Mouse (Mus musculus) forebrain, embryonic 16.5 days (tissue): ENCODE results near the gene Pou2af1. TPM values are rescaled to one million over a fixed set of nuclear protein-coding genes. Genes with fewer than 3 reads are reported as not detected.

Source experiments
- ATAC-seq: fragments of 200-750 bp; cut with Nextera tagmentation; 2 replicates; pipeline ENCODE4 v1.8.0; 2017; ENCODE audit warnings: mild to moderate bottlenecking, moderate library complexity
- H3K27ac ChIP-seq: fragments of 300-500 bp; sonication (generic); 2 replicates; pipeline ENCODE4 v1.5.1; 2014; ENCODE audit warnings: low read length, control low read depth
- H3K27me3 ChIP-seq: fragments of 300-500 bp; sonication (generic); replicated peaks from 2 replicates; pipeline ENCODE4 v1.6.1; 2014; ENCODE audit warnings: low read length; ENCODE audit not compliant: control insufficient read depth, insufficient read depth
- H3K36me3 ChIP-seq: fragments of 300-500 bp; sonication (generic); 2 replicates; pipeline ENCODE4 v1.6.1; 2014; ENCODE audit not compliant: control insufficient read depth, insufficient read depth
- H3K4me1 ChIP-seq: fragments of 300-500 bp; sonication (generic); replicated peaks from 2 replicates; pipeline ENCODE4 v1.6.1; 2014; ENCODE audit warnings: low read length; ENCODE audit not compliant: control insufficient read depth, insufficient read depth
- H3K4me2 ChIP-seq: fragments of 300-500 bp; sonication (generic); 2 replicates; pipeline ENCODE4 v1.6.1; 2014; ENCODE audit warnings: mild to moderate bottlenecking, low read length, control low read depth
- H3K4me3 ChIP-seq: fragments of 300-500 bp; sonication (generic); replicated peaks from 2 replicates; pipeline ENCODE4 v1.5.1; 2014; ENCODE audit warnings: mild to moderate bottlenecking, low read length, control low read depth
- H3K9ac ChIP-seq: fragments of 300-500 bp; sonication (generic); replicated peaks from 2 replicates; pipeline ENCODE4 v1.6.1; 2014; ENCODE audit warnings: low read depth, low read length, control low read depth
- H3K9me3 ChIP-seq: fragments of 300-500 bp; sonication (generic); 2 replicates; pipeline ENCODE4 v1.6.1; 2016; ENCODE audit warnings: low read length; ENCODE audit not compliant: control insufficient read depth
- WGBS: fragments of 180-500 bp; shearing (Covaris S2); extraction: QIAGEN DNeasy Blood & Tissue Kit; methylation state at CpG from one replicate; pipeline ENCODE4 v1.1.7; 2014; 5-methylcytosine and 5-hydroxymethylcytosine counted together
- polyA plus RNA-seq: library from polyadenylated mRNA; unstranded; fragments of >200 nt; fragmentation: Nextera tagmentation; extraction: Ambion mirVana; gene quantifications from 2 replicates; pipeline ENCODE4 v1.2.1, GENCODE M21; 2015

The Pou2af1 gene
- polyA plus RNA-seq, 1 experiment from 2014 or later, result not detected

DNA sequence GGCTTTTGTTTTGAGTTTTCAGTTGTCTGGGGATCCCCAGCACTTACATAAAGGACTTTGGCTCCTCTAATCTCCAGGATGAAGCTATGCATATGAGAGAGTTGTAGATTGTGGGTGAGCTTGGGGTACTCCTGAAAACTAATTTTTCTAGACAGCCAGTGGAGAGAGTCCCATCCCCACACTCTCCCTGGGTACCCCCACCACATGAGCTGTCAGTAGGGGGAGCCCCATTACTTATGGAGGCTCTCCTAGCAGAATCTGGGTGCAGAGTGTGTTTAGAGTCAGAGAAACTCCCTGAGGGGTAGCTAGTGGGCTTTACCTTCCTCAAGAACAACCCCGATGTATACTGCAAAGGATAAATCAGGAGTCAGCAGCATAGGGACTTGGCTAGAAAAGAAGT lies 35.2 kb upstream of the Pou2af1 start:
- no peak overlapping the region for H3K4me3 ChIP-seq
- no peak overlapping the region for H3K27ac ChIP-seq
- H3K9ac ChIP-seq, result no peak overlapping the region
- 0 out of 2 replicates have a peak, but pooled peaks cover 3% of the 10 kb centered on the region for H3K4me1 ChIP-seq
- H3K36me3 ChIP-seq, result no peaks in the 10 kb centered on the region
- WGBS, result 87% methylated on average over 1 of the region's 1 CpGs
- no peaks in the 10 kb centered on the region for H3K9me3 ChIP-seq
- H3K27me3 ChIP-seq, result no peaks in the 10 kb centered on the region
- no peak for ATAC-seq
- H3K4me2 ChIP-seq, result no peak overlapping the region

- Histone ChIP-seq H3K9ac (no peak overlapping the region), H3K4me2 (no peak overlapping the region), H3K27me3 (no peaks in the 10 kb centered on the region), H3K27ac (no peak overlapping the region), H3K4me1 (0 out of 2 replicates have a peak, but pooled peaks cover 3% of the 10 kb centered on the region), H3K36me3 (no peaks in the 10 kb centered on the region), H3K4me3 (no peak overlapping the region), H3K9me3 (no peaks in the 10 kb centered on the region)
- 31% methylated on average over 5 of the region's 5 CpGs for WGBS
- ATAC-seq, result peak; percentile 65; the same call in 1 of the 2 replicates
Observed at GRCm38 (mm10) chr9:51180621-51181020, 32.9 kb upstream of the Pou2af1 start.

DNA sequence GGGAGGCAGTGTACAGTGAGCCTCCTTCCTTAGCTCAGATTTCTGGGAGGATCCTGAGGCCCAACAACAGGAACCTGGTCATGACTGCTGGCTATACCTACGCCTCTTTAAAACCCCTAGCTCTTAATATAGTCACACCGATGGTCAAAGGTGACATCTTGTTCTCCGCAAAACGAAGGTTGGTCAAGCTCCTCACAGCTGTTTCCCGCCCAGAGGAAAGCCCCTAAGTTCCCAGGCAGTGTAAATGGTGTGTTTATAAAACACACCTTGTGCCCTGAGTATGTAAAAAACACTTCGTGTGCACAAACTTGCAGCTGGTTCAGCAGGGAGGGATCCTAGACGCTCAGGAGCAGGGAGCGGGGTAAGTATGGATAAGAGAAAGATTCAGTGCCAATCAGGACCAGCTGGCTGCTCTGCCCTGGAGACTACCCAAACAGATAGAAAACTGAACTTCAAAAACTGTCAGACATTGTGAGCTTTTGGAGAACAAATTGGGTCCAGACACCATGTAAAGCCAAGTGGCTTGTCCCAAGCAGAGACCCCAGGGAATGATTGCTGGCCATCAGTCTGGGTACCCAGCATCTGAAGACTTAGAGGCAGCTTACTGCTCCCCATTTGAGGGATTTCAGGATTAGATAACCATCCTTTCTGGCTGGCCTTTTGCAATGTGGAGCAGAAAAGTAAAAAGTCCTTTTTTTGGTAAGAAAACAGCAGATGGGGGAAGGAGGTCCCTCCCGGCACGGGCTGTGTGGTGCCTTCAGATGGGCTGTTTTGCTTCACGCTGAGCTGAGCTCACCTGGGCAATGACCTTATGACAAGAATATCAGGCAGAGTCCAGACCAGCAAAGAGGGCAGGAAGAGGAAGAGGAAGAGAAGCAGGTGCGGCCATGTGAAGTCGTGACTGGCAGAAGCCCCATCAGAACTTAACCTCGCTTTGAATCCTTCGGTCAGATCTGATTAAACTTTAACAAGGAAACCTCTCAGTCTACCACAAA lies 30.5 kb upstream of the Pou2af1 start:
- 87% methylated on average over 15 of the region's 15 CpGs for WGBS
- Histone ChIP-seq H3K27me3 (no peaks in the 10 kb centered on the region), H3K4me3 (no peak overlapping the region), H3K27ac (no peak overlapping the region), H3K4me1 (peaks cover 6% of the 10 kb centered on the region; the same call in 1 of the 2 replicates), H3K4me2 (no peak overlapping the region), H3K36me3 (no peaks in the 10 kb centered on the region), H3K9me3 (no peaks in the 10 kb centered on the region), H3K9ac (no peak overlapping the region)
- no peak for ATAC-seq

DNA sequence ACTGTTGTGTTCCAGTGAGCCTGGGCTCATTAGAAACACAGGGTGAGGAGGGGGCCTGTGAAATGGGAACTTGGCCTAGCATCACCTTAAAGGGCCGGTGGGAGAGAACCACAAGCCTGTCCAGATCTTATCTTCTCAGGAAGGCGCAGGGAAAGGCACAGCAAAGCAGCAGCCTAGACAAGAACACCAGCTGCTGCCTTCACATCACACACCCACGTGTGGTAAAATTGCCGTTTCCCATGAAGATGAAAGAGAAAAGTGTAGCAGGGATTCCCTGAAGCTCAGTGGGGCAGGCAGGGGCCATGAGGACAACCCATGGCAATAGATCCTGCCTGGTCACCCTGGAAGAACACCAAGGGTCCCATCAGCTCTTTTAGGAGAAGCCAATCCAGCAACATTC lies 28.1 kb upstream of the Pou2af1 start:
- H3K27me3 ChIP-seq, result no peaks in the 10 kb centered on the region
- H3K4me1 ChIP-seq, result peaks cover 6% of the 10 kb centered on the region; the same call in 1 of the 2 replicates
- H3K27ac ChIP-seq, result no peak overlapping the region
- ATAC-seq, result no peak
- no peak overlapping the region for H3K9ac ChIP-seq
- no peaks in the 10 kb centered on the region for H3K9me3 ChIP-seq
- WGBS, result 80% methylated on average over 4 of the region's 4 CpGs
- H3K4me2 ChIP-seq, result no peak overlapping the region
- no peak overlapping the region for H3K4me3 ChIP-seq
- H3K36me3 ChIP-seq, result no peaks in the 10 kb centered on the region

DNA sequence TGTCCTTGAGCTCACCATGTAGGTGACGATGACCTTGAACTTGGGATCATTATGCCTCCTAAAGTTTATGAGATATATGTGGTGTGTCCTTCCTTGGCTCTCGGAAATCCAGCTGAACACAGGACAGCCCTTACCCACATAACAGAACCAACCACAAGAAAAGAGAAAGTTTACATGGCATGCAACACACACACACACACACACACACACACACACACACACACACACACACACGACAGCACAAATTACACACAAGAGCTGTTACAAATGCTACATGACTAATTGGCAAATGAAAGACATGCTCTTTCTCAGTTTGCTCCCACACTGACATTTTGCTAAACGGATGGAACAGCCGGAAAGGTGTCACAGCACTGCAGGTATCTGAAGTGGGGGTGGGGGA lies 27.6 kb upstream of the Pou2af1 start:
- H3K4me2 ChIP-seq, result no peak overlapping the region
- no peaks in the 10 kb centered on the region for H3K9me3 ChIP-seq
- 70% methylated on average over 5 of the region's 5 CpGs for WGBS
- H3K9ac ChIP-seq, result no peak overlapping the region
- no peak overlapping the region for H3K27ac ChIP-seq
- H3K36me3 ChIP-seq, result no peaks in the 10 kb centered on the region
- no peaks in the 10 kb centered on the region for H3K27me3 ChIP-seq
- no peak overlapping the region for H3K4me3 ChIP-seq
- H3K4me1 ChIP-seq, result peaks cover 4% of the 10 kb centered on the region; the same call in 1 of the 2 replicates
- no peak for ATAC-seq

GRCm38 (mm10) chr9:51190655-51191054 lies 22.9 kb upstream of the Pou2af1 start:
- Histone ChIP-seq H3K27me3 (no peaks in the 10 kb centered on the region), H3K4me3 (no peak overlapping the region), H3K36me3 (no peaks in the 10 kb centered on the region), H3K4me2 (no peak overlapping the region), H3K9me3 (0 out of 2 replicates have a peak, but pooled peaks cover 3% of the 10 kb centered on the region), H3K27ac (no peak overlapping the region), H3K9ac (no peak overlapping the region), H3K4me1 (peaks cover 4% of the 10 kb centered on the region; the same call in 1 of the 2 replicates)
- 97% methylated on average over 3 of the region's 3 CpGs for WGBS
- ATAC-seq, result no peak

DNA sequence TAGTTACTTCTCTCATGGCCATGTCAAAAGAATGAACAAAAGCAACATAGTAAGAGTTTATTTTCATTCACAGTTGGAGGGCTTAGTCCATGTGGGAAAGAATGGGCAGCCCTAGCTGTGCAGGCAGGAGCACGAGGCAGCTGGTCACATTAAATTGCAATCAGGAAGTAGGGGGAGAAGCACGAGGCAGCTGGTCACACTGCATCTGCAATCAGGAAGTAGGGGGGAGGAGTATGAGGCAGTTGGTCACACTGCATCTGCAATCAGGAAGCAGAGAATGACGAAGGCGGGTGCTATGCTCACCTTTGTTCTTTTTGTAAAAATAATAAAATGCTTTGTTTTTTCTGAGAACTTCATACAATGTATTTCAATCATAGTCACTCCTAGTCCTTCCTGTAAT lies 18.7 kb upstream of the Pou2af1 start:
- ATAC-seq, result no peak
- Histone ChIP-seq H3K4me2 (no peak overlapping the region), H3K9me3 (0 out of 2 replicates have a peak, but pooled peaks cover 3% of the 10 kb centered on the region), H3K4me1 (no peaks in the 10 kb centered on the region), H3K27ac (no peak overlapping the region), H3K9ac (no peak overlapping the region), H3K4me3 (no peak overlapping the region), H3K27me3 (no peaks in the 10 kb centered on the region), H3K36me3 (no peaks in the 10 kb centered on the region)
- WGBS, result 77% methylated on average over 4 of the region's 4 CpGs

GRCm38 (mm10) chr9:51208974-51209332 lies 4.6 kb upstream of the Pou2af1 start:
- Histone ChIP-seq H3K36me3 (no peaks in the 10 kb centered on the region), H3K9me3 (no peaks in the 10 kb centered on the region), H3K4me1 (peaks cover 2% of the 10 kb centered on the region; the same call in 1 of the 2 replicates), H3K27ac (no peak overlapping the region), H3K4me3 (no peak overlapping the region), H3K9ac (no peak overlapping the region), H3K4me2 (no peak overlapping the region), H3K27me3 (no peaks in the 10 kb centered on the region)
- WGBS, result 82% methylated on average over 2 of the region's 2 CpGs
- ATAC-seq, result peak; percentile 57; the same call in 1 of the 2 replicates

GRCm38 (mm10) chr9:51211191-51211590 lies 2.3 kb upstream of the Pou2af1 start:
- 73% methylated on average over 6 of the region's 6 CpGs for WGBS
- ATAC-seq, result no peak
- Histone ChIP-seq H3K27ac (no peak overlapping the region), H3K4me2 (no peak overlapping the region), H3K9ac (no peak overlapping the region), H3K9me3 (no peaks in the 10 kb centered on the region), H3K36me3 (no peaks in the 10 kb centered on the region), H3K27me3 (no peaks in the 10 kb centered on the region), H3K4me3 (no peak overlapping the region), H3K4me1 (peaks cover 2% of the 10 kb centered on the region; the same call in 1 of the 2 replicates)
